24 mouse cellular contexts compared by ENCODE assay signal in genomic region chr10:60400507-60401295, GRCm38 (mm10). TPM values are rescaled to one million over a fixed set of nuclear protein-coding genes. Genes with fewer than 3 reads are reported as not detected.
DNase-seq lines count a peak whose midpoint lies in the region; ATAC-seq and TF ChIP-seq lines count a peak whose summit lies in the region.
"Had no signal": no experiment of that assay in that cellular context is flagged by ENCODE, and none has a peak within 500 bp of the region (broad histone marks: within the 10 kb centered on the region; RNA-seq: fewer than 3 reads in every experiment).

No protein-coding gene starts in this region.

- 74% methylated on average over 11 of the region's 11 CpGs for WGBS in lung, embryonic 16.5 days
- 78% methylated on average over 11 of the region's 11 CpGs for WGBS in embryonic facial prominence, embryonic 13.5 days

- peak overlapping the region; percentile 70 for H3K27ac ChIP-seq in gastrocnemius, adult 2 months
- H3K27ac ChIP-seq in lung, embryonic 16.5 days (ENCODE audit: low read length): no peak overlapping the region
- H3K27ac ChIP-seq in embryonic facial prominence, embryonic 13.5 days: no peak overlapping the region
- H3K27ac ChIP-seq: left cerebral cortex, adult 2 months; limb, embryonic 13.5 days; liver, embryonic 15.5 days; neural tube, embryonic 12.5 days had no signal

- no peaks in the 10 kb centered on the region for H3K27me3 ChIP-seq in lung, embryonic 16.5 days (ENCODE audit: control insufficient read depth, insufficient read depth, low read depth, low read length)
- H3K27me3 ChIP-seq in embryonic facial prominence, embryonic 13.5 days: no peaks in the 10 kb centered on the region
- no peaks in the 10 kb centered on the region for H3K27me3 ChIP-seq in myocyte (ENCODE audit: control insufficient read depth, insufficient read depth, insufficient read length)
- H3K27me3 ChIP-seq: limb, embryonic 13.5 days; liver, embryonic 15.5 days; neural tube, embryonic 12.5 days had no signal

- no peak overlapping the region for H3ac ChIP-seq in myocyte (ENCODE audit: control insufficient read depth, insufficient read length)

- H3K9me3 ChIP-seq in lung, embryonic 16.5 days (ENCODE audit: control insufficient read depth, low read length): no peaks in the 10 kb centered on the region
- H3K9me3 ChIP-seq in embryonic facial prominence, embryonic 13.5 days: no peaks in the 10 kb centered on the region
- H3K9me3 ChIP-seq: limb, embryonic 13.5 days; liver, embryonic 15.5 days; neural tube, embryonic 12.5 days had no signal

- intact Hi-C loops in gastrocnemius, adult 2 months (cut with DNase I): no loop called here

- no peaks in the 10 kb centered on the region for H3K36me3 ChIP-seq in lung, embryonic 16.5 days (ENCODE audit: control insufficient read depth, insufficient read depth, low read length)
- no peaks in the 10 kb centered on the region for H3K36me3 ChIP-seq in embryonic facial prominence, embryonic 13.5 days
- no peaks in the 10 kb centered on the region for H3K36me3 ChIP-seq in myocyte (ENCODE audit: control insufficient read depth, insufficient read depth)
- H3K36me3 ChIP-seq: limb, embryonic 13.5 days; liver, embryonic 15.5 days; neural tube, embryonic 12.5 days had no signal

- no peak for TF ChIP-seq CTCF in gastrocnemius, adult 2 months (IDR thresholded peaks at IDR 0.05)

- peak; percentile 47 for TF ChIP-seq POLR2A in myocyte (IDR thresholded peaks at IDR 0.05; ENCODE audit: insufficient read length, low read depth)

- no peak overlapping the region for H3K4me3 ChIP-seq in gastrocnemius, adult 2 months
- H3K4me3 ChIP-seq in lung, embryonic 16.5 days (ENCODE audit: low read length): no peak overlapping the region
- H3K4me3 ChIP-seq in embryonic facial prominence, embryonic 13.5 days: no peak overlapping the region
- H3K4me3 ChIP-seq in myocyte: no peak overlapping the region
- H3K4me3 ChIP-seq: left cerebral cortex, adult 2 months; limb, embryonic 13.5 days; liver, embryonic 15.5 days; neural tube, embryonic 12.5 days had no signal

- no peaks in the 10 kb centered on the region for H3K79me2 ChIP-seq in myocyte (ENCODE audit: control insufficient read depth, insufficient read depth)

- peak; percentile 44 for DNase-seq in gastrocnemius, adult 2 months
- DNase-seq in gastrocnemius, postnatal 4 days (ENCODE audit: low spot score in 2 of 2): no peak
- no peak for DNase-seq in lung, postnatal 10 days
- no peak for DNase-seq in ovary, postnatal 36 days (ENCODE audit: low spot score)
- DNase-seq: adrenal gland, adult 8-10 months; cerebellum, adult 11 months; cerebellum, postnatal 25 days; heart, postnatal 4 days; lung, postnatal 36 days; retina, postnatal 1 day; right cerebral cortex, postnatal 4 days; thymus, postnatal 4 days had no signal

- peak overlapping the region; percentile 3; the same call in 1 of the 2 replicates for H3K9ac ChIP-seq in lung, embryonic 16.5 days (ENCODE audit: low read length)
- H3K9ac ChIP-seq in embryonic facial prominence, embryonic 13.5 days: 0 out of 2 replicates have a peak overlapping the region, but pooled peaks have one; percentile 27
- H3K9ac ChIP-seq: limb, embryonic 13.5 days; liver, embryonic 15.5 days; neural tube, embryonic 12.5 days had no signal

- no peak for ATAC-seq in lung, embryonic 16.5 days (ENCODE audit: low read depth)
- ATAC-seq in embryonic facial prominence, embryonic 13.5 days (ENCODE audit: insufficient number of reproducible peaks, insufficient read depth, low FRiP score, low TSS enrichment, low read depth): no peak
- no peak for ATAC-seq in frontal cortex, adult (ENCODE audit: low TSS enrichment)
- ATAC-seq: intestine, postnatal 0 days had no signal

- H3K4me1 ChIP-seq in lung, embryonic 16.5 days (replicated peaks; ENCODE audit: control insufficient read depth, insufficient read depth, low read length): no peaks in the 10 kb centered on the region
- 0 out of 2 replicates have a peak, but pooled peaks cover 10% of the 10 kb centered on the region for H3K4me1 ChIP-seq in embryonic facial prominence, embryonic 13.5 days
- H3K4me1 ChIP-seq: liver, embryonic 15.5 days had no signal

- no peak overlapping the region for H3K4me2 ChIP-seq in lung, embryonic 16.5 days (ENCODE audit: low read depth, low read length)
- H3K4me2 ChIP-seq in embryonic facial prominence, embryonic 13.5 days: no peak overlapping the region
- peak overlapping the region; percentile 25 for H3K4me2 ChIP-seq in myocyte (ENCODE audit: low read depth)
- H3K4me2 ChIP-seq: limb, embryonic 13.5 days; liver, embryonic 15.5 days; neural tube, embryonic 12.5 days had no signal

TF ChIP-seq in myocyte, 11 proteins besides CTCF, POLR2A, EP300 and RAD21:
- TF ChIP-seq CEBPB (IDR thresholded peaks at IDR 0.05; ENCODE audit: insufficient read depth, poor library complexity, severe bottlenecking): no peak
- TF ChIP-seq REST (IDR thresholded peaks at IDR 0.05; ENCODE audit: insufficient read depth, insufficient read length): no peak
- TF ChIP-seq USF1 (IDR thresholded peaks at IDR 0.05; ENCODE audit: low read depth): no peak
- TF ChIP-seq E2F4 (IDR thresholded peaks at IDR 0.05; ENCODE audit: insufficient read depth): no peak
- peak; percentile 75 to 97 (median 96) for TF ChIP-seq MYOD1 (IDR thresholded peaks at IDR 0.05; ENCODE audit: control insufficient read depth in 1 of 3, insufficient read length in 2 of 3, low read depth in 2 of 3)
- TF ChIP-seq MAX (IDR thresholded peaks at IDR 0.05; ENCODE audit: low read depth): no peak
- TF ChIP-seq POLR2AphosphoS2 (IDR thresholded peaks at IDR 0.05; ENCODE audit: insufficient read length, low read depth): no peak
- TF ChIP-seq TCF3 (IDR thresholded peaks at IDR 0.05; ENCODE audit: insufficient read length, low read depth): peak; percentile 91
- peak; percentile 91 to 99 (median 95) for TF ChIP-seq MYOG (IDR thresholded peaks at IDR 0.05; ENCODE audit: control insufficient read depth in 1 of 3, insufficient read depth in 1 of 3, insufficient read length in 2 of 3, low read depth in 2 of 3)
- TF ChIP-seq TCF12 (IDR thresholded peaks at IDR 0.05; ENCODE audit: insufficient read depth, poor library complexity, severe bottlenecking): peak; percentile 79

RNA-seq across cellular contexts. Expression of gene Gm17455, which starts 1.2 kb away (rescaled TPM):
- total RNA-seq in gastrocnemius, adult 2 months (2021): under 1 TPM in 1 of 2 experiments, not detected in 1; 0.31 TPM
- total RNA-seq in gastrocnemius, postnatal 4 days (2021): 1 to 10 TPM in 1 of 2 experiments, under 1 TPM in 1; 0.64 to 1.1 TPM
- polyA plus RNA-seq in lung, embryonic 16.5 days (2015; fragmentation: Nextera tagmentation; extraction: Ambion mirVana): 2.5 and 3.1 TPM in 2 replicates
- polyA plus RNA-seq in embryonic facial prominence, embryonic 13.5 days (2015; fragmentation: Nextera tagmentation; extraction: Ambion mirVana): 1.9 and 2.0 TPM in 2 replicates
- 20.5 TPM for polyA plus RNA-seq in myocyte (2012; fragmentation: generic; extraction: Trizol)
- total RNA-seq: adrenal gland, adult 8-10 months; granulocyte monocyte progenitor cell, adult 5-6 weeks; heart, postnatal 4 days; left cerebral cortex, adult 2 months; MEL had no signal
- polyA plus RNA-seq: heart, embryonic 14.5 days had no signal

RNA-seq across cellular contexts. Expression of gene Vsir, which starts 54.0 kb away (rescaled TPM):
- 1 to 10 TPM; 6.2 to 6.4 TPM for total RNA-seq in gastrocnemius, adult 2 months (2021)
- total RNA-seq in gastrocnemius, postnatal 4 days (2021): 10 to 100 TPM; 16.9 to 17.9 TPM
- 5.8 and 8.9 TPM in 2 replicates for polyA plus RNA-seq in lung, embryonic 16.5 days (2015; fragmentation: Nextera tagmentation; extraction: Ambion mirVana)
- 1.5 and 1.9 TPM in 2 replicates for polyA plus RNA-seq in embryonic facial prominence, embryonic 13.5 days (2015; fragmentation: Nextera tagmentation; extraction: Ambion mirVana)
- 5.3 TPM for polyA plus RNA-seq in myocyte (2012; fragmentation: generic; extraction: Trizol)
